Mouse (Mus musculus) megakaryocyte-erythroid progenitor cell, adult 5 weeks (primary cell): ENCODE measurements around the gene Cacnb2. TPM values are rescaled to one million over a fixed set of nuclear protein-coding genes. Genes with fewer than 3 reads are reported as not detected.

Experiments
- polyA plus RNA-seq: library from polyadenylated mRNA; stranded (reverse); fragments of >175 nt; gene quantifications from 2 replicates; pipeline ENCODE4 v1.2.3, GENCODE M21; 2012

Gene Cacnb2
- 2.4 and 3.8 TPM in 2 replicates for polyA plus RNA-seq

GRCm38 (mm10) chr2:14602788-14603187, at the start of gene Cacnb2:
TSS of gene Cacnb2 (plus strand) at chr2:14603088.

Other genes with a start within 250 kb of the Cacnb2 start
- gene Slc39a12, start 214.8 kb upstream of the Cacnb2 start, polyA plus RNA-seq = not detected in 2 replicates